Mouse (Mus musculus) kidney, embryonic 16.5 days (tissue): Measurements from ENCODE around the gene Mvb12b. TPM values are rescaled to one million over a fixed set of nuclear protein-coding genes. Genes with fewer than 3 reads are reported as not detected.

ENCODE experiments used
- ATAC-seq: fragments of 200-750 bp; cut with Nextera tagmentation; 2 replicates; pipeline ENCODE4 v1.8.0; 2017; ENCODE audit warnings: moderate TSS enrichment; ENCODE audit not compliant: low FRiP score, low TSS enrichment
- H3K27ac ChIP-seq: fragments of 300-500 bp; sonication (generic); 2 replicates; pipeline ENCODE4 v1.5.1; 2014; ENCODE audit warnings: low read length
- H3K27me3 ChIP-seq: fragments of 300-500 bp; sonication (generic); 2 replicates; pipeline ENCODE4 v1.6.1; 2014; ENCODE audit warnings: low read length, control low read depth, mixed read lengths; ENCODE audit not compliant: insufficient read depth
- H3K36me3 ChIP-seq: fragments of 300-500 bp; sonication (generic); 2 replicates; pipeline ENCODE4 v1.6.1; 2014; ENCODE audit warnings: low read length, control low read depth, mixed read lengths; ENCODE audit not compliant: insufficient read depth
- H3K4me1 ChIP-seq: fragments of 300-500 bp; sonication (generic); 2 replicates; pipeline ENCODE4 v1.6.1; 2014; ENCODE audit warnings: low read length, control low read depth, mixed read lengths; ENCODE audit not compliant: insufficient read depth
- H3K4me2 ChIP-seq: fragments of 300-500 bp; sonication (generic); replicated peaks from 2 replicates; pipeline ENCODE4 v1.6.1; 2014; ENCODE audit warnings: low read depth, low read length
- H3K4me3 ChIP-seq: fragments of 300-500 bp; sonication (generic); 2 replicates; pipeline ENCODE4 v1.5.1; 2014; ENCODE audit warnings: mild to moderate bottlenecking, low read length
- H3K9ac ChIP-seq: fragments of 300-500 bp; sonication (generic); replicated peaks from 2 replicates; pipeline ENCODE4 v1.6.1; 2014; ENCODE audit warnings: low read length
- H3K9me3 ChIP-seq: fragments of 300-500 bp; sonication (generic); 2 replicates; pipeline ENCODE4 v1.6.1; 2016; ENCODE audit warnings: low read length, control low read depth
- WGBS: fragments of 180-500 bp; shearing (Covaris S2); extraction: QIAGEN DNeasy Blood & Tissue Kit; methylation state at CpG from one replicate; pipeline ENCODE4 v1.1.7; 2014; 5-methylcytosine and 5-hydroxymethylcytosine counted together
- polyA plus RNA-seq: library from polyadenylated mRNA; unstranded; fragments of >200 nt; fragmentation: Nextera tagmentation; extraction: Ambion mirVana; gene quantifications from 2 replicates; pipeline ENCODE4 v1.2.1, GENCODE M21; 2015

The Mvb12b gene
- polyA plus RNA-seq, 1 experiment from 2014 or later = 14.2 TPM

GRCm38 (mm10) chr2:33760571-33760991, 127.2 kb downstream of the Mvb12b start:
- no peak for ATAC-seq
- H3K9ac ChIP-seq = no peak overlapping the region
- H3K36me3 ChIP-seq = no peaks in the 10 kb centered on the region
- H3K4me1 ChIP-seq = peaks cover 15% of the 10 kb centered on the region
- no peak overlapping the region for H3K4me2 ChIP-seq
- no peaks in the 10 kb centered on the region for H3K9me3 ChIP-seq
- whole genome bisulfite sequencing = 55% methylated on average over 13 of the region's 13 CpGs
- no peak overlapping the region for H3K4me3 ChIP-seq
- no peaks in the 10 kb centered on the region for H3K27me3 ChIP-seq
- no peak overlapping the region for H3K27ac ChIP-seq

GRCm38 (mm10) chr2:33759447-33759846, 128.3 kb downstream of the Mvb12b start:
- no peak overlapping the region for H3K4me2 ChIP-seq
- H3K9me3 ChIP-seq = no peaks in the 10 kb centered on the region
- no peak for ATAC-seq
- H3K27me3 ChIP-seq = no peaks in the 10 kb centered on the region
- H3K4me3 ChIP-seq = no peak overlapping the region
- no peak overlapping the region for H3K9ac ChIP-seq
- H3K4me1 ChIP-seq = peaks cover 20% of the 10 kb centered on the region
- H3K27ac ChIP-seq = no peak overlapping the region
- no peaks in the 10 kb centered on the region for H3K36me3 ChIP-seq
- 73% methylated on average over 10 of the region's 10 CpGs for WGBS

- Histone ChIP-seq H3K4me3 (no peak overlapping the region), H3K36me3 (no peaks in the 10 kb centered on the region), H3K9me3 (no peaks in the 10 kb centered on the region), H3K27ac (peak overlapping the region; percentile 7; the same call in 1 of the 2 replicates), H3K4me2 (no peak overlapping the region), H3K27me3 (no peaks in the 10 kb centered on the region), H3K9ac (no peak overlapping the region; the same call in 1 of the 2 replicates), H3K4me1 (peaks cover 28% of the 10 kb centered on the region)
- WGBS = 54% methylated on average over 6 of the region's 6 CpGs
- peak; percentile 33; the same call in 1 of the 2 replicates for ATAC-seq
Observed at GRCm38 (mm10) chr2:33755633-33756020, 132.1 kb downstream of the Mvb12b start.

GRCm38 (mm10) chr2:33754980-33755632, 132.6 kb downstream of the Mvb12b start:
- Histone ChIP-seq H3K27me3 (no peaks in the 10 kb centered on the region), H3K9ac (no peak overlapping the region), H3K36me3 (no peaks in the 10 kb centered on the region), H3K4me2 (no peak overlapping the region), H3K9me3 (no peaks in the 10 kb centered on the region), H3K27ac (peak overlapping the region; percentile 71; the same call in 1 of the 2 replicates), H3K4me3 (no peak overlapping the region), H3K4me1 (peaks cover 25% of the 10 kb centered on the region)
- ATAC-seq = peak; percentile 18; the same call in 1 of the 2 replicates
- 58% methylated on average over 7 of the region's 7 CpGs for WGBS

GRCm38 (mm10) chr2:33754317-33754633, 133.5 kb downstream of the Mvb12b start:
- WGBS = 70% methylated on average over 3 of the region's 3 CpGs
- no peaks in the 10 kb centered on the region; the same call in 1 of the 2 replicates for H3K9me3 ChIP-seq
- H3K27ac ChIP-seq = peak overlapping the region; percentile 71; the same call in 1 of the 2 replicates
- peaks cover 8% of the 10 kb centered on the region; the same call in 1 of the 2 replicates for H3K36me3 ChIP-seq
- no peak overlapping the region; the same call in 1 of the 2 replicates for H3K9ac ChIP-seq
- H3K4me3 ChIP-seq = no peak overlapping the region
- no peak overlapping the region for H3K4me2 ChIP-seq
- no peaks in the 10 kb centered on the region for H3K27me3 ChIP-seq
- peak; percentile 55 for ATAC-seq
- peaks cover 21% of the 10 kb centered on the region for H3K4me1 ChIP-seq

- 19% methylated on average over 15 of the region's 15 CpGs for WGBS
- ATAC-seq = peak; percentile 84
Observed at GRCm38 (mm10) chr2:33753630-33754316, 134.0 kb downstream of the Mvb12b start.

GRCm38 (mm10) chr2:33750611-33751010, 137.1 kb downstream of the Mvb12b start:
- no peak overlapping the region for H3K27ac ChIP-seq
- no peaks in the 10 kb centered on the region for H3K27me3 ChIP-seq
- H3K4me2 ChIP-seq = no peak overlapping the region
- no peak for ATAC-seq
- no peak overlapping the region for H3K4me3 ChIP-seq
- no peaks in the 10 kb centered on the region; the same call in 1 of the 2 replicates for H3K9me3 ChIP-seq
- no peak overlapping the region for H3K9ac ChIP-seq
- peaks cover 24% of the 10 kb centered on the region for H3K4me1 ChIP-seq
- H3K36me3 ChIP-seq = peaks cover 13% of the 10 kb centered on the region
- WGBS = 90% methylated on average over 7 of the region's 7 CpGs

More at GRCm38 (mm10) chr2:33753630-33754316, 134.0 kb downstream of the Mvb12b start:
- H3K9ac ChIP-seq = peak overlapping the region; percentile 20
- peak overlapping the region; percentile 71 for H3K27ac ChIP-seq
- no peaks in the 10 kb centered on the region for H3K27me3 ChIP-seq
- H3K4me2 ChIP-seq = 0 out of 2 replicates have a peak overlapping the region, but pooled peaks have one; percentile 22
- H3K4me3 ChIP-seq = no peak overlapping the region
- H3K4me1 ChIP-seq = peaks cover 21% of the 10 kb centered on the region
- peaks cover 13% of the 10 kb centered on the region for H3K36me3 ChIP-seq
- H3K9me3 ChIP-seq = no peaks in the 10 kb centered on the region; the same call in 1 of the 2 replicates

- Histone ChIP-seq H3K4me2 (no peak overlapping the region), H3K9me3 (no peaks in the 10 kb centered on the region; the same call in 1 of the 2 replicates), H3K4me1 (peaks cover 3% of the 10 kb centered on the region; the same call in 1 of the 2 replicates), H3K9ac (no peak overlapping the region), H3K4me3 (no peak overlapping the region), H3K36me3 (peaks cover 13% of the 10 kb centered on the region), H3K27ac (no peak overlapping the region), H3K27me3 (no peaks in the 10 kb centered on the region)
- ATAC-seq = peak; percentile 83
- 3% methylated on average over 5 of the region's 5 CpGs for WGBS
Observed at GRCm38 (mm10) chr2:33746471-33746870, 141.3 kb downstream of the Mvb12b start.

- Histone ChIP-seq H3K4me2 (no peak overlapping the region), H3K4me3 (no peak overlapping the region), H3K36me3 (peaks cover 13% of the 10 kb centered on the region), H3K27ac (no peak overlapping the region), H3K4me1 (peaks cover 3% of the 10 kb centered on the region; the same call in 1 of the 2 replicates), H3K9me3 (no peaks in the 10 kb centered on the region; the same call in 1 of the 2 replicates), H3K9ac (no peak overlapping the region), H3K27me3 (no peaks in the 10 kb centered on the region)
- 96% methylated on average over 5 of the region's 5 CpGs for WGBS
- ATAC-seq = no peak
Observed at GRCm38 (mm10) chr2:33745724-33746123, 142.0 kb downstream of the Mvb12b start.
